Mouse (Mus musculus): Measurements from ENCODE around the gene Tlr2.

- no peak for TF ChIP-seq CTCF (IDR thresholded peaks at IDR 0.05; ENCODE audit: low read depth)
- TF ChIP-seq EP300 (IDR thresholded peaks at IDR 0.05; ENCODE audit: low read depth) = no peak
Observed at GRCm38 (mm10) chr3:83787776-83788305, 53.7 kb downstream of the Tlr2 start.

Measured in heart, postnatal 0 days (tissue).